Mouse (Mus musculus) kidney, adult 2 months (tissue): ENCODE results near the gene B4galt1. TPM values are rescaled to one million over a fixed set of nuclear protein-coding genes. Genes with fewer than 3 reads are reported as not detected.

Experiments
- DNase-seq: peaks from one replicate; pipeline ENCODE4 v3.0.0; 2021
- H3K27ac ChIP-seq: fragments of 200-500 bp; 2 replicates; pipeline ENCODE4 v1.5.1; 2012; ENCODE audit warnings: low read depth, low read length, control low read depth, inconsistent platforms; ENCODE audit not compliant: insufficient read depth
- H3K27me3 ChIP-seq: fragments of 200-500 bp; replicated peaks from 2 replicates; pipeline ENCODE4 v1.6.1; 2012; ENCODE audit warnings: mild to moderate bottlenecking, moderate library complexity, low read length, inconsistent platforms; ENCODE audit not compliant: control insufficient read depth, insufficient read depth
- H3K36me3 ChIP-seq: fragments of 200-500 bp; 2 replicates; pipeline ENCODE4 v1.6.1; 2012; ENCODE audit warnings: mild to moderate bottlenecking, moderate library complexity, low read length, inconsistent platforms; ENCODE audit not compliant: control insufficient read depth, insufficient read depth
- H3K4me1 ChIP-seq: fragments of 200-500 bp; 2 replicates; pipeline ENCODE4 v1.6.1; 2011; ENCODE audit warnings: low read length; ENCODE audit not compliant: control insufficient read depth, insufficient read depth
- H3K4me3 ChIP-seq: fragments of 200-500 bp; 2 replicates; pipeline ENCODE4 v1.5.1; 2011; ENCODE audit warnings: mild to moderate bottlenecking, low read depth, low read length, control low read depth; ENCODE audit not compliant: insufficient read depth
- CTCF ChIP-seq: fragments of 200-500 bp; conservative IDR thresholded peaks from 2 replicates; pipeline ENCODE4 v1.5.1; 2011; ENCODE audit warnings: low read depth, mild to moderate bottlenecking, control low read depth, low read length, moderate library complexity, mixed read lengths; ENCODE audit not compliant: insufficient read depth, insufficient read length
- POLR2A ChIP-seq: fragments of 200-500 bp; IDR thresholded peaks from one replicate; pipeline ENCODE4 v1.6.1; 2011; ENCODE audit warnings: low read depth, low read length, control low read depth
- WGBS: fragments of 180-500 bp; shearing (Covaris S2); methylation state at CpG from one replicate; pipeline ENCODE4 v1.1.7; 2018; 5-methylcytosine and 5-hydroxymethylcytosine counted together
- polyA plus RNA-seq: library from polyadenylated mRNA; depleted of rRNA; stranded (reverse); fragments of >200 nt; gene quantifications from 2 replicates; pipeline ENCODE4 v1.2.3, GENCODE M21; 2012

The B4galt1 gene
- polyA plus RNA-seq, 1 experiment: 22.2 TPM

- WGBS: 74% methylated on average over 5 of the region's 5 CpGs
- Histone ChIP-seq H3K4me1 (peaks cover 33% of the 10 kb centered on the region), H3K36me3 (no peaks in the 10 kb centered on the region), H3K27me3 (no peaks in the 10 kb centered on the region), H3K27ac (no peak overlapping the region), H3K4me3 (no peak overlapping the region)
- TF ChIP-seq POLR2A (no peak), CTCF (no peak)
- no peak for DNase-seq
Measured at GRCm38 (mm10) chr4:40825146-40825545, 28.7 kb downstream of the B4galt1 start.

DNA sequence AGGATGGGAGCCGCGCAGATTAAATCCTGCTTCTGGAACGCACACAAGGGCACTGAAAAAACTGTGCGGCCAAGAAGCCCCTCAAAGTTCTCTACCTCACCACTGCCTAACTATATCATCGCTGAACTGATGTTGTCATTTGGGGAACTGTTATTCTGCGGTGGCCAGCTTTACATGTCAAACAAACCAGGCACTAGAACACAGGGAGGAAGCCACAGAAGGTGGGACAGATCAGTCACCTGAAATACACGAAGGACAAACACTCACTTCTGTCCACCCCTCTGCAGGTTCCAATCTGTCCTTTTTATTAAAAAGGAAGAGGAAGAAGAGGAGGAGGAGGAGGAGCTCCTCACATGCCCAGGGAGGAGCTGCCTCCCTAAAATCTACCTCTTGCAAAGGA lies 29.3 kb downstream of the B4galt1 start:
- H3K4me1 ChIP-seq: peaks cover 30% of the 10 kb centered on the region
- no peaks in the 10 kb centered on the region for H3K36me3 ChIP-seq
- H3K27ac ChIP-seq: no peak overlapping the region
- DNase-seq: no peak
- no peak for TF ChIP-seq CTCF
- TF ChIP-seq POLR2A: no peak
- H3K4me3 ChIP-seq: no peak overlapping the region
- no peaks in the 10 kb centered on the region for H3K27me3 ChIP-seq
- 92% methylated on average over 7 of the region's 7 CpGs for WGBS

- no peaks in the 10 kb centered on the region for H3K36me3 ChIP-seq
- H3K4me1 ChIP-seq: peaks cover 32% of the 10 kb centered on the region; the same call in 1 of the 2 replicates
- no peak overlapping the region for H3K4me3 ChIP-seq
- DNase-seq: no peak
- no peak overlapping the region for H3K27ac ChIP-seq
- 71% methylated on average over 8 of the region's 8 CpGs for WGBS
- no peak for TF ChIP-seq POLR2A
- TF ChIP-seq CTCF: no peak
- H3K27me3 ChIP-seq: no peaks in the 10 kb centered on the region
Measured at GRCm38 (mm10) chr4:40823664-40824063, 30.1 kb downstream of the B4galt1 start.

GRCm38 (mm10) chr4:40823151-40823550 lies 30.7 kb downstream of the B4galt1 start:
- TF ChIP-seq CTCF (no peak), POLR2A (no peak)
- H3K27me3 ChIP-seq: no peaks in the 10 kb centered on the region
- DNase-seq: no peak
- H3K36me3 ChIP-seq: no peaks in the 10 kb centered on the region
- WGBS: 84% methylated on average over 14 of the region's 14 CpGs
- peaks cover 31% of the 10 kb centered on the region; the same call in 1 of the 2 replicates for H3K4me1 ChIP-seq
- H3K27ac ChIP-seq: no peak overlapping the region
- H3K4me3 ChIP-seq: no peak overlapping the region

GRCm38 (mm10) chr4:40821303-40822023 lies 32.3 kb downstream of the B4galt1 start:
- 51% methylated on average over 8 of the region's 8 CpGs for WGBS
- peak overlapping the region; percentile 30; the same call in 1 of the 2 replicates for H3K27ac ChIP-seq
- no peaks in the 10 kb centered on the region for H3K36me3 ChIP-seq
- H3K4me3 ChIP-seq: no peak overlapping the region
- peak; percentile 38 for DNase-seq
- no peaks in the 10 kb centered on the region for H3K27me3 ChIP-seq
- H3K4me1 ChIP-seq: peaks cover 20% of the 10 kb centered on the region; the same call in 1 of the 2 replicates
- no peak for TF ChIP-seq CTCF
- no peak for TF ChIP-seq POLR2A

DNA sequence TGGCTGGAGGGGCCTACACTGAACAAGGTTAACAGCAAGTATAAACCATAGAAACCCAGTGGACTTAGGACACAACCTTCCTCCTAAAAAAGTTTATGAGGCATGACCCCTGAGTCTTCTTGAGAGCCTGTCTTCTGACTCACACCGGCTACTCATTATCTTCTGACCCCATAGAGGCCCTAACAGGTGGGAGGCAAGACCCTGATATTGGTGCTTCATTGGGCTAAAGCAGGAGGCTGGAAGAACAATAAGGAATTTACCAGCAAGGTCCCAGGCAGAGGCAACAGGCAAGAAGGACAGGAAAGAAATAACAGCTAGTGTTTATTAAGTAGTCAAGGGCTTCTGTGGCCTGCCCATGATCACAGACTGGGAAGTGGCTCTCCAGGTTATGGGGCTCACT lies 32.9 kb downstream of the B4galt1 start:
- no peak for DNase-seq
- TF ChIP-seq CTCF (no peak), POLR2A (no peak)
- no peak overlapping the region for H3K4me3 ChIP-seq
- H3K36me3 ChIP-seq: no peaks in the 10 kb centered on the region
- no peaks in the 10 kb centered on the region for H3K27me3 ChIP-seq
- 41% methylated on average over 1 of the region's 1 CpGs for WGBS
- H3K27ac ChIP-seq: peak overlapping the region; percentile 30; the same call in 1 of the 2 replicates
- H3K4me1 ChIP-seq: peaks cover 24% of the 10 kb centered on the region; the same call in 1 of the 2 replicates

GRCm38 (mm10) chr4:40820024-40820423 lies 33.8 kb downstream of the B4galt1 start:
- Histone ChIP-seq H3K27ac (no peak overlapping the region), H3K4me3 (no peak overlapping the region), H3K4me1 (peaks cover 32% of the 10 kb centered on the region; the same call in 1 of the 2 replicates), H3K27me3 (no peaks in the 10 kb centered on the region), H3K36me3 (no peaks in the 10 kb centered on the region)
- no peak for DNase-seq
- no peak for TF ChIP-seq POLR2A
- no peak for TF ChIP-seq CTCF
- 80% methylated on average over 4 of the region's 4 CpGs for WGBS
